Mouse (Mus musculus) megakaryocyte, adult 5-6 weeks (primary cell): ENCODE data around the gene Tex2. TPM values are rescaled to one million over a fixed set of nuclear protein-coding genes. Genes with fewer than 3 reads are reported as not detected.
"Not testable (repeated sequence)": the region's sequence is repeated elsewhere in the genome, so short reads cannot be mapped to it uniquely, and the experiment has no call there.

Experiments
- ATAC-seq: 2 replicates; pipeline ENCODE4 v1.8.0; 2016; ENCODE audit warnings: mild to moderate bottlenecking, inconsistent platforms; ENCODE audit not compliant: poor library complexity, severe bottlenecking
- total RNA-seq, 2 experiments: library from RNA; stranded (forward) in 1 of 2; stranded (reverse) in 1 of 2; fragments of 153-499, 151-499 nt in 1 of 2; fragments of 221-1000, 200-1000 nt in 1 of 2; gene quantifications; 2 replicates each; pipeline versions ENCODE4 v1.2.3 to v1.2.4; 2015 to 2017

Gene Tex2
- total RNA-seq, 2 experiments from 2014 or later: 27.4 to 39.8 TPM

DNA sequence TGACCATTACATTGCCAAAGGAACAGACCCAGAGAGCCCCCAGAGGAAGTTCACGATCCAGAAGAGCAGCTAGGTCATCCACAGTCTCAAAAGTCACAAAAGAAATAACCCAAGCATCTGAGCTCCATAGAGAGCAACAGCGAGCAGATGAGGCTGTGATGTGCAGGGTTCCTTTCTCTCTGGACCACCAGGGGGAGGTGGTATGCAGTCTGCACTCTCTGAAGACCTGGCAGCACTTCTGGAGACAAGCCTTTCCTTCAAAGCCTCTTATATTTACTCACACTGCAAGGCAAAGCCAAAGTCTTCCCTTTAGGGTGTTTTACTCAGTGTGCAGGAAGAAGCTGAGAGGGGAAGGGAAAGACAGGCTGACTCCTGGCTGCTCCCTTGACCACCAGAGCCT is 100.1 kb downstream of the Tex2 start:
- no peak for ATAC-seq

DNA sequence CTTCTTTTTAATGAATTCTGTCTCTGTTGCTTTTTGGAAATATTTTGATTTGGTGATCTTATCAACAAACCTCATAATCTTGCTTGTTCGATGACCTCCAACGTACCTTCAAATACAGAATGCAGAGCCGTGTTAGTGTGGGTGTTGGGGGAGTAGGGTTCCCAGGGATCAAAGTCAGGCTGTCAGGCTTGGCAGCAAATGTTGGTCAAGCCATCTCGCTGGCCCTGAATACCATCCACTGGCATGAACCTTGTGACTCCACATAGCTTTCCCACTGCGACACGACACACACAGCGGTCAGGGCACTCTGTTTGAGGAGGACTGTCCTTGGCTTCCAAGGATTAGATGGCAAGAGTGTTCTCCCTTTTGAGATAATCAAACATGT is 101.2 kb downstream of the Tex2 start:
- ATAC-seq: no peak

DNA sequence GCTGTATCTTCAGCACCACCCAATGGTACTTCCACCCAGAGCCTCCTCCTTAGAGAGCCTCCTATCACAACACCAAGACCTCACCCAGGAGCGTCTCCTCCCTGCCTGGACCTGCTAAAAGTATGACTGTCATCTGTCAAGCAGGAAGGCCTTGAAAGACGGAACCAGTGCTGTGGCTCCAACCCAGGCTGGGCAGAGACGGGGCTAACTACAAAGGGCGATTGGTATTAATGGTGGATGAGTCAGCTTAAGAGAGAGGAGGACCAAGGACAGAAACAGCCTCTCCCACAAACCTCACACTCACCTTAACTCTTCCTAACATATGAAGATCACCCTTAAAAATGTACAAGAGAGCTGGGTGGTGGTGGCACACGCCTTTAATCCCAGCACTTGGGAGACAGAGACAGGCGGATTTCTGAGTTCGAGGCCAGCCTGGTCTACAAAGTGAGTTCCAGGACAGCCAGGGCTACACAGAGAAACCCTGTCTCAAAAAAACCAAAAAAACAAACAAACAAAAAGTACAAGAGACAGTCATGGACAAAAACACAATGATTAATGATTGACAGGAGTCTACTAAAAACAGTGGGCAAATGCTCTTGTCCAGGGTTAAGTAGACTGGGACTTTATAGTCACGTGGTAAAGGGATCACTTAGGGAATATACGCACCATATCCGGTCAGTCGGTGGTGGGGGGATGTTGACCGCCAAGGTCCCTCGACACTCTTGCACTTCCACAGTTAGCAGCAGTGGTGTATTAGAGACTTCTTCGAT is 101.8 kb downstream of the Tex2 start:
- no peak for ATAC-seq

DNA sequence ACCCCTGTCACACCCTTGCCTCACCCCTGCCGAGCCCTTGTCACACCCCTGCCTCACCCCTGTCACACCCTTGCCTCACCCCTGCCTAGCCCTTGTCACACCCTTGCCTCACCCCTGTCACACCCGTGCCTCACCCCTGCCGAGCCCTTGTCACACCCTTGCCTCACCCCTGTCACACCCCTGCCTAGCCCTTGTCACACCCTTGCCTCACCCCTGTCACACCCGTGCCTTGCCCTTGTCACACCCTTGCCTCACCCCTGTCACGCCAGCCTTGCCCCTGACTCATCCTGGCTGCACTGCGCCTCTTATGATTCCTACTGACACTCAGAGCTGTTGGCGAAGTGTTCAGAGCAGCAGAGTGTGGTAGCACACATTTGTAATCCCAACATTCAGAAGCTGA is 105.6 kb downstream of the Tex2 start:
- ATAC-seq: peak; percentile 60

DNA sequence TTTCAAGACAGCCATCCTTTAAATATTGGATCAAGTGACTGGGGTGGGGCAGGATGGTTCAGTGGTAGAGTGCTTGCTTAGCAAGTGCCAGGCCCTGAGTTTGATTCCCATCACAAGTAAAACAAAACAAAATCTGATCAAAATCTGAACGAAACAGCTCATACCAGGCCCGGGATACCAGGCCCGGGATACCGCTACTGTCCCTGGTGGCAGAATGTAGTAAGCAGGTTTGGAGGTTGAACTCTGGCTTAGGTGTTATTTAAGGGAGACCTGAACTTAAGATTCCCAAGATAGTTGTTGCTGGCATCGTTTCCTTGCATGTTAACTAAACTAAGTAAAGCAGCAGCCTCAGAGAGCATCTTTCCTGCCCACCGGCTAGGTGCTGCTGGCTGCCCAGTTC is 107.0 kb downstream of the Tex2 start:
- no peak for ATAC-seq

DNA sequence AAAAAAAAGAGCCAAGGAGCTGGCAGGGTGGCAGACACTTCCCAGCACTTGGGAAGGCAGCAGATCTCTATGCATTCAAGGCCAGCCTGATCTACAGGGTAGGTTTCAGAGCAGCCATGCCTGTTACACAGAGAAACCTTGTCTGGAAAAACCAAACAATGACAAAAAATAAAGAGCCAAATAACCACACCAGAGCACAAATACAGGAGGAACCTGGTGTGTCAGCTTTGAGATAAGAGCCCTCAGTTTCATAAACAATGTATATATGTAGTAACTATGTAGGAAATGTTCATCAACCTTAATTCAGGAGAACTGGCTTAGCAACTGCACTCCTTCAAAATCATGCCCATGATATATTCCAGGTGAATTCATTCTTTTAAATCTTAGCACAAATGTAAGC is 109.1 kb downstream of the Tex2 start:
- no peak for ATAC-seq

DNA sequence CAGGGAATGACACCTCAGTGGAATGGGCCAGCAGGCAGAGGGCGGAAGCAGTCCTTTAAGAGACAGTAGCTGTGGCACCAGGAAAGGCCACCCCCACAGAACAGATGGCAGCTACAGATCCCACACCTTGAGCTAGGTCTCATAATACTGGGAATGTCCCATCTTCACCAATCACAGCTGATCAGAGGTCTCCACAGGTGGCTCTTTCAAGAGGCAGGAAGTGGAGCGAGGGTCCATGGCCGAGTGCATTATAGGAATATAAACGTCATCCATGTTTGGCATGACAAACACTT is 109.9 kb downstream of the Tex2 start:
- no peak for ATAC-seq

DNA sequence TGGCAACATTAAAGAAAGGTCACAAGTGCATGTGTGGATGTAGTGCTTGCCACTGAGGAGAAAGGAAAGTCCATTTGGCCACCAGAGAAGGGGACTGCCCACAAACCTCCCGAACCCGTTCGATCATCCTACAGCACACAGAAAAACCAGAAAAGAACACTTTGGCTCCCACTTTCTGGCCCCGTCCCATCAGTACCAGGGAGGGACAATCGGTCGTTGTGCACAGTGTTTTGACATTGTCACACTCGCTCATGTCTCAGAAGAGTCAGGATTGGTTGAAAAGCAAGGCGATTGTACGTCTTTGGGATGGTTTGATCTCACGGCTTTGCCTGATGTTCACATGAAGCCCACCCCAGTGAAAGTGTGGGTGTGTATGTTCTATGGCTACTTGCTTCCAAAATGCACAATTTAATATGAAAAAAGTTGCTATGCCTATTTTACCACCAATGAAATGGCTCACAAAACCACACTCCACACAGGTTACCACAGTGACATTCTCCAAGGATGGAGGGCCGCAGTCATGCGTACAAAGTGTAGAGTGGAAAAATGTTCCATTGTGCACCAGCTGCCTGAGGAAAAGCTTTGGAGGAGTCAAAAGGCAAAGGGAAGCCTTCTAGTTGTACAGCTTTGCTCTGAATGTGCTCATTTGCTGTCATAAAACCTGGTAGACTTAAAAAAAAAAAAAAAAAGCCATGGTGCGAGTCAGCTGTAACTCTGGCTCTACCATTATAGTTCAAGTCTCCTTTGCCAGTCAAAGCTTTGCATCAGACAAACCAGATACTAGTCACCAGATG is 110.4 kb downstream of the Tex2 start:
- no peak for ATAC-seq

DNA sequence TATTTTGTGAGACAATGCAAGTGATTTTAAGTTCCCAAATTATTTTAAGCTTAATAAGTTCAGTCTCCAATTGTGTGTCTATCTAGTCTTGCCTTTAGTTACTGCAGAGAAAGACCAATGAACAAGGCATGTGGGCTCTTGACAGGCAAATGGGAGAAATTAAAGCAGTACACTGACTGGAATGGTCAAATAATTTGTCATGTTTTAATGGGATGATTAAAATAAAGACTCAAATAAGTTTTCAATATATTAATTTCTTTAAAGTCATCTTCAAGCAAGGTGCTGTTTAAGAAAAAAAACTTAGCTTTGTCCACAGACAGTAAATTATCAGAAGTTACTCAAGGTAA is 111.1 kb downstream of the Tex2 start:
- ATAC-seq: no peak

DNA sequence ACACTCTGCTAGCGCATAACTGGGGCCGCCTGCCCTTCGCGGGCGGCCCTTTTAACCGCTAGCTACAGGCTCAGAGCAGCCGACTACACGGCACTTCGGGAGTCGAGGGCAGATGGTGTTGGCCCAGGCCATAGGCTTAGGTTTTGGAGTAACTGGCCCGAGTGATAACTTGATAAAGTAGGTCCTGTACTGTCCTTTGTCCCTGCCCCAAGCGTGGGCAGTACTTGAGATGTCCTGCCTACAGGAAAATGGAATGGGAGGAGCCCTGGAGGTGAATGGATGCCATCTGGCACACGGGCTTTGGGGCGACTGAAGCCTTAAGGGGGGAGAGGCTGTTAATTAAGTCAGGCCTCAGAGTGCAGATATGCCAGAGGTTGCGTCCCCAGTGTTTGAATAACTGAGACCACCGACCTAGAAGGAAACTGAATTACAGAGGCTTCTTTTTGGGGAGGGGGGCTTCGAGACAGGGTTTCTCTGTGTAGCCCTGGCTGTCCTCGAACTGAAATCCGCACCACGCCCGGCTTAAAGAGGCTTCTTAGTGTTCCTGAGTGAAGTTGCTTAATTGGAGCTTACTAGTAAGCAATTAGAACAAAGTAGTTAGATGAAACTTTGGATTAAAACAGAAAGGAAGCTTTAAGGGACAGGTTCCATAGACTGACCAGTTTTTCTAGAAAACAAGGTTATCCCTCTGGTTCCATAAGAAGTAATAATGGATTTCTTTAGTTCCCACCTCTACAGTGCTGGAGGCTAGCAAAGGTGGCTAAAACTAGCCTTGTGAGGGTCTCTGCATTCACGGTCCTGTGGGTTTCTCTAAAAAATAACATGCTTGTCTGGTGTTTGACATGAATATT is 111.7 kb downstream of the Tex2 start:
- peak; percentile 35 for ATAC-seq

DNA sequence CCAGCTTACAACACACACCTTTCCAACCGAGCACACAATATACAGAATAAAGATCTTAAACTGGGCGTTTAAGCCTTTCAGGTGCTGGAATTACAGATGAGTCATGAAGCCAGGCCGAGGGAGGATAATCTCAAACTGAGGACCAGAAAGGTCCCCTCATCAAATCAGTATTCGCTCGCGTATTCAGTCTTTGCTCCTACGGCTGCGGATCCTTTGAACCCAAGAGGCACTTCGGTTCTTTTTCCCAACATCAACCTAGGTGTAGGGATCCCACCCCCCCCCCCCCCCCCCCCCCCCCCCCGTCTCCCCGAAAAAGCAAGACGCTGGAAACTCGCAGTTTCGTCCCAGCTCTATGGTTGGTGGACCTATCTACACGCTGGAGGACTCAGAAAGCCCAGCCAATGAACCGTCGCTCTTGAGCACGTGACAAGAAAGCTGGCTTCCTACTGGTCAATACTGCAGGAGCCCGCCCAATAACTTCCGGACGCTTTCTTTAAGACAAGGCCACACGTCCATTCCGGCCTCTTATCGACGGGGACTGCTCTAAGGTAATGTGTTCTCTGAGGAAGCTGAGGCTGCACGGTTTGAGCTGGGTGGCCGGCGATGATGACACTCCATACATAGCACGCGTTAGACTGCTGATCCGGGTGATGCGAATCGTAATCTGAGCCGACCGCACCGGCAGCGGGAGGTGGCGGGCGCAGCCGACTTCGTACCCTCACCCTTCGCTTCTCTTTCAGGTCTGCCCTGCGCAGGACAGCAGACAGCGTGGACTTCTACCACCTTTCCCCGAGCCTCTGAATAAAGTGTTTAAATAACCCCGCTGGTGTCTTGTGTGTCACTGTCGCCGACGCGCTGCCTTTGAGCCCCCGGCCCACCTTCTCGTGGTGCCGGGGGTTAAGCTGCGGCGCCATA is 112.6 kb downstream of the Tex2 start:
- peak; percentile 95 for ATAC-seq

DNA sequence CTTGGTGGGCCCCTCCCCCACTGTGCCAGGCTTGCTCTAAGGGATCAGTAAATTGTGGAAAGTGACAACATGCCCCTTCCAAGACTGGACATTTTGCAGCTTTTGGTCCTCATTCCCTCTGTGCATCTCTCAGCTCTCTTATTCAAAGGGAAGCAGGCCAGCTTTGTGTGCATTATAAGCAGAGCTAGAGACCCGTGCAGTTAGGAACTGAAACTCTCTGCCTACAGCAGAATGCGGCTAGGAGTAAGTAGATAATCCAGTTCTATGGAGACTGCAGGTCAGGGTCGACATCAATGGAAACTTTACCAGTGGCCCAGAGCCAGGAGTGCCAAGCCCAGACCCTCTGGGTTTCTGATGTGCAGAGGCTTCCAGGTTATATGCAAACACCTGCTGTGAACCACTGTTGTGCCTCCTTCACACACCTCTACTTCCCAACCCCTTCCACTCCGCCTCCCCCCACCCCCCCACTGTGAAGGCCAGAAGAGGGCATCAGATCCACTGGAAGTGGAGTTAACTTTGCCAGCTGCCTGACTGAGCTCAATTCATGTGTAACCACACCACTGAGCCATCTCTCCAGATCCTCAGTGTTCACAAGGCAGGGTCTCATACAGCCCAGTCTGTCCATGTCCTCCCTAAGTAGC is 114.4 kb downstream of the Tex2 start:
- no peak for ATAC-seq

DNA sequence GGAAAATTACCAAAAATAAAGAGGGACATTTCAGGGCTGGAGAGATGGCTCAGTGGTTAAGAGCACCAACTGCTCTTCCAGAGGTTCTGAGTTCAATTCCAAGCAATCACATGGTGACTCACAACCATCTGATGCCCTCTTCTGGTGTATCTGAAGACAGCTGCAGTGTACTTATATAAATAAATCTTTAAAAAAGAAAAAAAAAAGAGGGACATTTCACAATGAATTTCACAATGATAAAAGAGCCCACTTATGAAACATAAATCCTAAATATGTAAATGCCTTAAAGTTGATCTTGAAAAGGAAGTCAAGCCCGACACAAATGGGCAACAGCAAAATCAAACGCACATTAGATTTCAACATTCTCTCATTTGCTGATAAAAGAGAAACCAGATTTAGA is 115.3 kb downstream of the Tex2 start:
- ATAC-seq: no peak

DNA sequence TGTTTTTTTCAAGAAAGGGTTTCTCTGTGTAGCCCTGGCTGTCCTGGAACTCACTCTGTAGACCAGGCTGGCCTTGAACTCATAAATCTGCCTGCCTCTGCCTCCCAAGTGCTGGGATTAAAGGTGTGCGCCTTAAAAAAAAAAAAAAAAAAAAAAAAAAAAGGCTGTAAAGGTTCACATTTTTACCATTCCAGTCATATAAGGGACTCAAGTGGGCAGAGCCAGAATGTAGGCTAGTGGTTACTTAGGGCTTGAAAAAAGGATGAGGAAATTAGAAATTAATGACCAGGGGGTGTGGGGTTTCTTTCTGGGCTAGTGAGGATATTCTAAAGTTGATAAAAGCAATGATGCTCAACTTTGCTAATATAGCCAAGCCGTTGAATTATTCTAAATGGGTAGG is 116.2 kb downstream of the Tex2 start:
- ATAC-seq: not testable (repeated sequence)

DNA sequence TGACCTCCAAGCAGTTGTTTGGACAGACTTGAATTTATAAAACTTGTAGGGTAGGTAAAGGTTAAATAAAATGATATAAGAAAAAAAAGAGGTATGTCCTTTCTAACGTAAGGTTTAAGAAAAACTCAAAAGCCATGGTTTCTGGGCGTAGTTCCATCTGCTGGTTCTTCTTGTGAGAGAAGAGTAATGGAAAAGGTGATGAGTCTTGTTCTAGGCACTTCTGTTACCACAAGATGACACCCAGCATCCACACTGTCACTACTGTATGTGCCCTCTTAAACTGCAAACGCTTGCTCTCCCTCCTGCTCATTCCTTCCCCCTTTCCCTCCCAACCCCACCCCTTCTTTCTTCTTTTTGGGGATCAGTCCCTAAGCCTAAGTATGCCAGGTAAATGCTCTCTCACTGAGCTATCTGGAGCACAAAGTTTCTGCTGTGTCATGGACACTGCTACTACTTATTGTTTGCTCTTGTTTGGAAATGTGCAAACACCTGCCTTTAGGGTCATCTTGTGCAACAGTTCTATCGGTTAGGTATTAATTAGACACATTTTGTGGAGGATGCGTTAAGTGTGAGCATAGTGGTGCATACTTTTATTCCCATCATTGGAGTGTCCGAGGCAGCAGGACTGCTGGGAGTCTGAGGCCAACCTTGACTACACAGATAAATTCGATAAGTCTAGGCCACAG is 120.1 kb downstream of the Tex2 start:
- ATAC-seq: no peak

DNA sequence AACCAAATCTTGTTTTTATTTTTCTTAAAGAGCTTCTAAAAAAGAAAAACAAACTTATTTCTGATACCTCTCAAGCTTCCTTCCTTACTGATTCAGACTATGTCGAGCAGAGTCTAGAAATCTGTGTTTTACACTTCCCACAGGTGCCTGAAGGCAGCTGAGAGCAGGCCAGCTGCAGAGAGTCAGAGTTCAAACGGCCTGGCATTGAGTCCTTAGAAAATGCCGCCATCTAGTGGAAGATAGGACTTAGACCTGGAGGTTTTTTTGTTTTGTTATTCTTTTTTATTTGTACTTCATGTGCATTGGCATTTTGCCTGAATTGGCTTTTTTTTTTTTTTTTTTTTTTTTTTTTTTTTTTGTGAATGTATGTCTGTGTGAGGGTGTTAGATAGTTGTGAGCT is 121.8 kb downstream of the Tex2 start:
- peak; percentile 49 for ATAC-seq

DNA sequence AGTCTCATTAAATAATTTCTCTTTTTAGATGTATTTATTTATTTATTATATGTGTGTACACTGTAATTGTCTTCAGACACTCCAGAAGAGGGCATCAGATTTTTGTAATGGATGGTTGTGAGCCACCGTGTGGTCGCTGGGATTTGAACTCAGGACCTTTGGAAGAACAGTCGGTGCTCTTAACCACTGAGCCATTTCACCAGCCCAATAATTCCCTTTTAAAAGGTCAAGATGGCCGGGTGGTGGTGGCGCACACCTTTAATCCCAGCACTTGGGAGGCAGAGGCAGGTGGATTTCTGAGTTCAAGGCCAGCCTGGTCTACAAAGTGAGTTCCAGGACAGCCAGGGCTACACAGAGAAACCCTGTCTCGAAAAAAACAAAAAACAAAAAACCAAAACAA is 122.6 kb downstream of the Tex2 start:
- not testable (repeated sequence) for ATAC-seq

DNA sequence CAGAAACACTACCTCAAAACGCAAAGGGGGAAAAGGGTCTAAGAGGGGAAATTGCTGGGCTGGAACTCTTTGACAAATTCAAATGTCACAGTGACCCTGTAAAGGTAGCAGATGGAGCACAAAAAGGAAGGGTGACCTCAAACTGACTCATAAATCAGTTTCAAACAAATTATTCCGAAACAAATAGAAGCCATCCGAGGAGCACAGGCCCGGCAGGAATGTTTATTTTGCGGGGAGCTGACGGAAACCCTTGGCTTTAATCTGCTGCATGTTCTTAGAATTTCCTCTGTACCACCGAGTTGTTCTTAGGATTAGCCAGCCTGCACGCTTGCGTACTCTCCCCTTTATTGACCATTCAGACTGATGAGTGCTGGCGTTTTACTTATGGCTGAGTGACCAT is 123.2 kb downstream of the Tex2 start:
- ATAC-seq: no peak

DNA sequence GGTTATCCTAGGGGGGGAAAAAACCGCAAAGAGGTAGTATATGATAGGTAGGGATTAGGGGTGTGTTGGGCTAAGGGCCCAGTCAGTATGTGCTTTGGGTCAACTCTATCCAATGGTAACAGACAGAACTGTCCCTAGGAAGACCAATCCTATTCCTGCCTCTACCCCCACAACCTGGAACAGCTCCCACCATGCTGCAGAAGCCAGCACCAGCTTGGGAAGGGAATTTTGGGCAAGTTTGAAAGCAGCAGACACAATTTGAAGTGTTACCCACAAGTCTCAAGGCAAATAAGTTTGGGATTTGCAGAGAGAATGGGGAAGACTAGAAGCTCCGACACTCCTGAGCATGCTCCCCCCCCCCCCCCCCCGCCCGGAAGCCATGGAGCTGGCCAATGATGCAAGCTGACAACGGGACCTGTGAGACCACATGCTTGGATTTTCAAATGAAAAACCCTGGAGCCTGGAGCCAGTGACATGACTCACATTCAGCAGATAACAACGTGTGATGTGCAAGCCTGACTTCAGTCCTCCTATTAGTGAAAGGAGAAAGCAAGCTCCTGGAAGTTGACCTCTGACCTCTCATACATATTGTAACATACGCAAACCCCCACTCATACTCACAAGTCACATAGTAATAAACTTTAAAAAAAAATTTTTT is 124.1 kb downstream of the Tex2 start:
- ATAC-seq: no peak
